Mouse (Mus musculus) neutrophil, adult 5-6 weeks (primary cell): ENCODE measurements at regions not wholly inside any gene's neighbourhood (a gene's known extent, or its start where the extent isn't known, plus 50 kb on each side); places are given as distances from the start of the nearest gene placed in this dataset.

Experiments used
- ATAC-seq: fragments of 151-379, 151-347 bp; 2 replicates; pipeline ENCODE4 v1.8.0; 2017; ENCODE audit warnings: mild to moderate bottlenecking, moderate TSS enrichment; ENCODE audit not compliant: insufficient number of reproducible peaks, poor library complexity, low FRiP score, severe bottlenecking; ENCODE audit errors: extremely low read depth

DNA sequence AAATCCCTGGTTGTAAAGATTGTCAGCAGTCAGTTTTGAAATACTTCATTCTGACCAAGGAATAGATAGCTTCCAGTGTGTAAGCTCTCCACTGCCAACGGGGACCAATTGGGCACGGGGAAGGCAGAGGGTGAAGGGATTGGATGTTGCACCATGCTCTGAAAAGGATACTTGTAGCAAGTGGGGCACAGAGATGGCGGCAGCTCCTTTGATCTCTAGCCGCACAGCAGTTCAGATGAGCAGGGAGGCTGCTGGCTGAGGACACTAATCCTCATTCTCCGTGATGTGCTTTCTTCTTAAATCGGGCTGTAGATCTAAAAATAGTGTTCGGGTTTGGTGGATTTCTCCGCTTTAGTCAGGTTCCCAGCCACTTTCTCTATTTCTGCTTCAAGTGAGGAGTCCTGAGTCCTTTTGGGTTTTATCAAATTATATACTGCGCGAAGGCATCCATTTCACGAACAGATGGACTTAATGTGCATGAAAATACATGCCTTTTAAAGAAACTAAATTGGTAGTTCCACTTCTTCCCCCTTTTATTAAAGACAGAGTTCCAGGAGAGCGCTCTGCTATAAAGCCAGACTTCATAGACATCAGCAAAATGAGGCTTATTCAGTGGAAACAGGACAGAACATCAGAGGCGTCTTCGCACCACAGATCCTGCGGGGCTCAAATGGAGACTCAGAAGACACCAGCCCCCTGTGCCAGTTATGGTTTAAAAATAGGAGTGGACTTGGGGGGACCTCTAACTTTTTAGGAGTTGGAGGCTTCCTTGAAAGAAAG, 225.1 kb upstream of the Klf4 start:
- no peak for ATAC-seq

DNA sequence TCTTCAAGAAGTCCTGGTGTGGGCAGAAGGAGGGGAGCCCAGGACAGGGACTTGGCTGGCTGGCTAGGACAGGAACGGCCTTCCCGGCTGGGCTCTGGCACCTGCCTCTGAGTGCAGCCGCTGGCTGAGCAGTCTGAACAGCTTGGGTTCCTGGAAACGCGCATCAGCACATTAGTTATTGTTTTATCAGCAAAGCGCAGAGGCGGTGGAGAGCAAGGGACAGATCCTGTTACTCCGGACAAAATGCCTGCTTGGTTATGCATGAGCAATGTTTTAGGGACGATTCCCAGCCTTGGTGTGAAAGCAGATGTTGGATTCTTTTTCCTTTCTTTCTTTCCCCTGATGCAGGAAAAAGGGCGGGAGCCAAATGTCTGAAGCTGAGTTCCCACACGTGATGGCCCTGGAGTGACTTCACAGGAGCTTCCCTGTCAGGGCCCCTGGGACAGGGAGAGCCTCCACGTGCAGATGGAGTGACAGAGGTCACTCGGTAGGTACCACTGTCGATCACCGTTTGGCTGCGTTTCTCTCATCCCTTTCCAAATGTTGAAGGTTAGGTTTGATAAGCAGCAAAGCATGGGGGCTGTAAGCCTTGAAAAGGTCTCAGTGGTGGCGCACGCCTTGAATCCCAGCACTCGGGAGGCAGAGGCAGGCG, 217.8 kb upstream of the Klf4 start:
- no peak for ATAC-seq

DNA sequence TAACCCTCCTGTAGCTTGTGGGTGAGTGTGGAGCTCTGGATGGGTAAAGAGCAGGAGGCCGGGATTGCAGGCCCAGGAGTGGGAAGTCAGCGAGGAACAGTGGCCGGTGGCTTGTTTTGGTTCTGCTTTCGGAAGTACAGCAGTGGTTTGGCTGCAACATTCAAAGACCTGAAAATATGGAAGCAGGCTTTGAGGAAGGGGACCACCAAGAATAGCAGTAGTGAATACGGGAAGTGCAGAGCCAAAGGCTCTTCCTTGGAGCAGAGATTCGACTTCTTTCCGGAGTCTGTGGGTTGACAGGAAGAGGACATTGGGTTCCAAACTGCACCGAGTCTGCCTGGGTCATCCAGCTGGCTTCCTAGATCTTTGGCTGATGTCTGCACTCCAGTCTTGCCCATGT, 209.1 kb upstream of the Klf4 start:
- ATAC-seq: no peak

DNA sequence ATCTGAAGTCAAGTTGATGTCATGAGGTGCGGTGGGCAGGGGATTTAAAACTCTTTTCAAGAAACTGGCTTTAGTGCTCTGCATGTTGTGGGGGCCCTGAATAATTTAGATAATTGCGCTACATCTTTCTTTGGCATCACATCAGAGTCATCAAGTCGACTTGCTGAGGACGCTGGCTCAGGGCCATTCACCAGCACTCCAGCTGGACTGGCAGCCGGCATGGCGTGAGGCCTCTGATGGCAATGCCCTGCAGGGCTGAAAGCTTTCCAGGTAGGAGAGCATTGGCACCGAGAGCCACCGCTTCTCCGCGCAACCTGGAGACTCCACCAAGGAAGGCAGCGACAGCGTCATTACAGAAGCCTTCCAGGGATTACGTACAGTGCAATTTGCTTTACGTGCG, 207.8 kb upstream of the Klf4 start:
- ATAC-seq: no peak

DNA sequence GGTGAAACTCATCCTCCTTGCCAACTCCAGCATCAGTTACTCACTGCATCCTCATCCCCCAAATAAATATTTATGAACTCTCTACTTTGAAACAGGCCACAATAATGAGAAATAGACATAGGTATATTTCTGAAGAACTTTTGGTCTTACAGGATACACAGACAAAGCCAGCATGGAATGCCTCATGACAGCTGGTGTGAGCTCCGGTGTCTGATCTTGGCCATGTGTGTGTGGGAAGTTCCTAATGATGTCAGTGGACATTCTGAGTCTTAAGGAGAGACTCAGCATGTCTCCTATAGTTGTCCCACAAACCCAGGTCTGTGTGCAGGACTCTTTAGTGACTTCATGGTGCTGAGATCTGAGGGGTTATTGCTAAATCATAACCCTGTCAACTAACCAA, 206.4 kb upstream of the Klf4 start:
- no peak for ATAC-seq

DNA sequence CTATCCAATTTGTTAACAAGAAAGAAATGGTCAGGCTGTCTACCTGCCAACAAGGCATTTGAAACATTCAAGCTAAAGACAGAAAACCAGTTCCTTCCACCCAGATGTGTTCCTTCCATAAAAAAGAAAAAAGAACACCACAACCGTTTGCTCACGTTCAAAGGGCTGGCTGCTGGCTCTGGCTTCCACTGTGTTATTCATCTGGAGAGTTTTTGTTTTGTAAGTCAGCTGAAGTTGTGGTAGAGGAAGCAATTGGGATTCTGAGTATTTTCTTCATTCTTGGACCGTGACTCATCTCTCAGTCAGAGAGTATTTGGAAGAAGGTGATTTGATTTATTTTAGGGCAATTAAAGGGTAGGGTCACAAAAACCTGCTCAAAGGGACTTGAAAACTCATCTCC, 203.2 kb upstream of the Klf4 start:
- ATAC-seq: no peak

DNA sequence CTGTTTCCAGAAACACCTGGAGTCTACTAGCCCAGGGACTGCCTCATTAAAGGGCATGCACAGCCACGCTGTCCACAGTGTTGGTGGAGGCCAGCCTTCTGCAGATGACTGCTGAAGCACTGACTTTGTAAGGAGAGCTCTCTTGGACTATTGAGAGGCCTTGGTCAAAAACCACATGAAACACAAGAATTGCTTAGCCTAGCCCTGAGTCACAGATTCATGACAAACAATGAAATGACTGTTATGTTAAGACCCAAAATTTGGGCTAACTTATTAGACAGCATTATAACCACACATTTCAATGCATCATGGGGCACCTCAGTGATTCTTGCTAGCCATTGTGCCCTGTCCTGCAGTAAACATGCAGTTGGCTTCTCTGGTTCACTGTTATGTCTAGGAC, 202.1 kb upstream of the Klf4 start:
- ATAC-seq: no peak

DNA sequence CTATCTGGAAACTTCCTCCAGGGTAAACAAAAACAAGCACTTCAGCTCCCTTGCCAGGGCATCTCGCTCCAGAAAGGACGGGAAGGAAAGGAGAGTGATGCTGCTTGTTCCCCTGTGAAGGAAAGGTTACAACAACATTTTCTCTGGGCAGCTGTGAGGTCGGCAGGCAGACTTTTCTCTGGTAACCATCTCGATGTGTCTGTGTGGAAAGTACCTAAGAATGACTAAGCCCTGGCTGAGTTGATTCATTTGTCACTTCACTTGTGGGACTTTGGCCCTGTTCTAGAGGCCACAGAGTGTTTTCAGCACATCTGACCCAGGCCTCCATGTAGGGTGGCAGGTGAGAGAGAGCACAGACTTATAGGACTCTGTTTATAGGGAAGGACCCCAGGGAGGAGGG, 201.0 kb upstream of the Klf4 start:
- ATAC-seq: no peak

DNA sequence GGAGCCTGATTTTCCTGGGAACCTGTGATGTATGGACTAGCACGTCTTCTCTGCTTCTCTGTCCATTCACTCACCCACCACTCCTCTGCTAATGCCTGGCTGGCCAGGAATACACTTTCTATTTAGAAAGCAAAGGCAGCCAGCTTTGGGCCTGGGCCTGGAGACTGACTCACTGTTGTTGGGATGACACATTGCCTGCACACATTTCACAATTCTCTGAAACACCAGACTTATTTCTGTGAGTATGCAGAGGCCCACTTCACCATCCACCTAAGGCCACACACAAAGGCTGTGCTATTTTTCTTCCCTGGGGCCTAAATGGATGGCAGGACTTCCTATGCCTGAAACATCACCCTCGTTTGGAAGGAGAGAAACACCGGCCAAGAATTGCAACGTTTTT, 199.7 kb upstream of the Klf4 start:
- ATAC-seq: no peak

DNA sequence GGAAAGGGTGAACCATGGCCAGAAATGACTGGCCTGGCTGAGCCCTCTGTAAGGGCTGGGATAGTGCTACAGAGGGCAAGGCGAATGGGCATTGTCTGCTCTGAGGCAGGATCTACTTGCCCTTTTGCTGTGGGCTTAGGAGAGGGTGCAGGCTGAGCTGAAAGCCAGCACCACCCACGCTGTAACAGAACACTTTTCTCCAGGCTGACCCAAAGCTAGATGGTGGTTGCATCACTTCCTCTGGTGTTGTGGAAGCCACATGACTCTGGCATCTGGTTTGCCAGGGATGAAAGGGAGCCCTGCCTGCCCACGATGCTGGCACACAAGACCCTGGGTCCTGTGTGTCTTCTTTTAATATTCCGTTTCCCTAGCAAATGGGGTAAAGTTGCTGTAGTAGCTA, 198.0 kb upstream of the Klf4 start:
- no peak for ATAC-seq

DNA sequence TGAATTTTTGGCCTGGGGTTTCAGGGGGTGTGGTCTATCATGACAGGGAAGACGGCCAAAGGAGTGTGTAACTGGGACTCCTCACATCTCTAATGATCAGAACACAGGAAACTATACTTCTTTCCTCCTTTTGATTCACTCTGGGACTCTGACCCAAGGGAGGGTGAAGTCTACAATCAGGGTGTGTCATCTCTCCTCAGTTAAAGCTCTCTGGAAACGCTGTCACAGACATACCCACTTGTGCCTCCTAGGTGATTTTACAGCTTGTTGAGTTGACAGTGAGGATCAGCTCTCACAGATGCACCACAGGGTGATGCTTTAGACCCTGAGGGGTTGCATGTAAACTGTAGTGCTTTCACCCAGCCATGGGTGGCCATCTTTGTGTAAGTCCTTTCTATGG, 194.9 kb upstream of the Klf4 start:
- no peak for ATAC-seq

DNA sequence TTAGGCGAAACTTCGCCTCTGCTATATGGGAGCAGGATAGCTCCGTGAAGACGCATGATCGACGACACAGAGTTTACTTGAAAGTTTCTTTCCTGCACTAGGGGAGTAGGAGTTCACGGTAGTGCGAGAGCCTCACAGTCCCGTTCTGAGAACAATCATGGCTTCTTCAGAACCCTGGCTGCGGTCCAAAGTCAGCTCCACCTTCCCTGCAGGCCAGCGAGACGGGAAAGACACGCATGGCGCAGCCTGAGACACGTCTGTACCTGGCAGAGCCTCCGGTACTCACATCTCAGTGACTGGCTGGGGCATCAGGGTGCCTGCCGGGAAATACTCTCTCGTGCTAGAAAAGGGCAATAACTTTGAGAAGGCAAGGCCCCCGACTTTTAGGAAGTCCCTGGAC, 193.8 kb upstream of the Klf4 start:
- no peak for ATAC-seq

DNA sequence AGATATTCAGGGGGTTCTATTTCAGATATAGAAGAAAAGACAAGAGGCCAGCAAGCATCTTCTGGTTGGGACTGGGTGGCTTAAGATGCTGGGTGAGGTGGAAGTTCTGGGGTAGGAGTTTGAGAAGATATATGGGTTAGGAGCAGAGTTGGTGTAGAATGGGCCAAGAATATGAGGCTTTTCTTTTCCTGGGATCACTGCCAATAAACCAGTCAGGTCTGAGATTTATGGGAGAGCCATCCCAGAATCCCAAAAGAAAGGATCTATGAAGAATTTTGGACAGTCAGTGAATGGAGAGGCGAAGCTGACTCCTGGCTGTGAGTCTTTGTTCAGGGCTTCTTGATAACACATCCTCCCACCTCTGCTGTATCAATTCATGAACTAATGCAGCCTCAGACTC, 192.0 kb upstream of the Klf4 start:
- ATAC-seq: no peak

DNA sequence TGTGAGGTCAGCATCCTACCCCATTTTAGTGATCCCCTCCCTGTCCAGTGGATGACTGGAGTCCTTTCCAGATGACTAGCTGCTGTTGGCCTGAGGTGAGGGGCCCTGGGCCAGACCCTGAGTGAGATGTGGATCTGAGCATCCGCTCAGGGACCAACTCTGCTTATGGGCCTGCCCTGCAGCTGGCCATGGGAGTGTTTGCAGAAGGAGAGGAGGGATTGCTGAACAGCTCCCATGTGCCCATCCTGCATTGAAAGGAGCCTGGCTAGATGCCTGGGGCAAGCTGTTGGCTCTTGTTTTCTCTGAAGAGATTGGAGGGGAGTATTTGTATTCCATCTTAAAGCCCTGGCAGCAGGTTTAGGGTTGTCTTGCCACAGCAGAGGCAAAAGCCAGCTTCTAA, 190.9 kb upstream of the Klf4 start:
- ATAC-seq: no peak

DNA sequence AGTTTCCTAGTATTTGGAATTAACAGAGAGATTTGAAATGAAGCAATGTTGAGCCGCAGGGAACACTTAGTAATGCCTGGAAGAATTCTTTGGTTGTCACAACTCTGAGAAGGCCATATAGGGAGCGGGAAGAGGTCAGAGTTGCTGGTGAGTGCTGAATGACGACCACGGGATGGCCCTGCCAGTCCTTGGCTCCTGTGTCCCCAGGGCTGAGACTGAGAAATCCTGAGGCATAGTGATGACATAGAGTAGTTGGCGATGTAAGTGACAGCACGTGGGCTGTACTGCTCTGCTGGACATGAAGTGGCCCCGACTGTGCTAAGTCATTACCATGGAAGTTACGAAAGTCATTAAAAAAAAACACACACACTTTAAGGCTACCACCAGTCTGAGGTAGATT, 190.1 kb upstream of the Klf4 start:
- no peak for ATAC-seq

DNA sequence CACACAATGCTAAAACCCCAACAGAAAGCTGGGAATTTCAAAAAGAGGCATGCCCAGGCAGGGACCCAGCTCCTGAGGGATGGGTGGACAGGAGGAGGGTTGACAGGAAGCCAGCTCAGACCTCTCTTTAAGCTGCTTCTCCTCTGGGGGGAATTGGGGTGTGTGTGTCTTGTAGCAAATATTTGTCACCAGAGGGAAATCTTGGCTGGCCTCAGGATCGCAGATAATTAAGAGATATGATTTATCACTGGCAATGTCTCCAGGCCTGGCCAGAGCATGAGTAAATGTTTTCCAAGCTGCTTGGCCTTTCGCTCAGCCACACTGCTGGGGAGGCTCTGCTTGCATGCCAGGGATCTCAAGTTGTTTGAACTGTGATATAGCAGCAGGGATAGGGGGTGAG, 189.6 kb upstream of the Klf4 start:
- ATAC-seq: no peak

DNA sequence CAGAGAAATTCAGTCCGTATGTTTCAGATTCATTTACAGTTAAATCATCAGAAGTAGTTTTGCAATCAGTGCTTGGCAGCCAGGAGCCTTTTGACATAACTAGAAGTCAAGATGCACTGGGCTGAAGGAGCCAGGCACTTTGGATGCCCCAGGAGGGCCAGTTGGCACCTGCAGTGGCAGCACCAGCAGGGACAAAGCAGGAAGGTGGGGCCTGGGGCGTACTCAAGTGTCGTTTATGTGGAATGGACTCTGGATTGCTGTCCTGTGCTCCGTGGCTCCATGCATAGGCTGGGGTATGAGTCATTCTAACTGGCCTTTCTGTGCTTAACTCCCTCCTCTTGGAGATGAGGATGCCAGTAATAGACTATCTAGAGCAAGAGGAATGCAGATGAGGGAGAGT, 186.2 kb upstream of the Klf4 start:
- ATAC-seq: no peak

DNA sequence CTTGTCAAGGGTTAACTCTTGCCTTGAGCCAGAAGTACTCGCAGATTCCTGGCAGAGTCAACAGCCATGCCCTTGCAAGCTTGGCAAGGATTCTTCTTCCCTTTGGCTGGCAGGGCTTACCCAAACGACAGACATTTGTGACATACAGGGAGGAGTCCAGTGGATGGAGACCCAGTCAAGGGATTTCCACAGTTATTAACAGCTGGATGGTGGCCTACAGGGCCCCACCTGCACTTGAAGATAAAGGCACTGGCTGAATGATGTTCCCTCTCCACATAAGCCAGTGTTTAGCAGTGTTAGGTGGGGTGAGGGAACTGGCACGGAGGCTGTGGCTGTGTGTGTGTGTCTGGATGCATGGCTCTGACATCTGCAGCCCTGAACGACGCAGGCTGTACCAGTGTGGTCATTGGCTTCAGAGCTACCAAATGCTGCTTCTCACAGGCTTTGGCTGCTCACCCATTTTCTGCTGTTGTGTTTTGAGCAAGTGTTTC, 183.9 kb upstream of the Klf4 start:
- no peak for ATAC-seq

DNA sequence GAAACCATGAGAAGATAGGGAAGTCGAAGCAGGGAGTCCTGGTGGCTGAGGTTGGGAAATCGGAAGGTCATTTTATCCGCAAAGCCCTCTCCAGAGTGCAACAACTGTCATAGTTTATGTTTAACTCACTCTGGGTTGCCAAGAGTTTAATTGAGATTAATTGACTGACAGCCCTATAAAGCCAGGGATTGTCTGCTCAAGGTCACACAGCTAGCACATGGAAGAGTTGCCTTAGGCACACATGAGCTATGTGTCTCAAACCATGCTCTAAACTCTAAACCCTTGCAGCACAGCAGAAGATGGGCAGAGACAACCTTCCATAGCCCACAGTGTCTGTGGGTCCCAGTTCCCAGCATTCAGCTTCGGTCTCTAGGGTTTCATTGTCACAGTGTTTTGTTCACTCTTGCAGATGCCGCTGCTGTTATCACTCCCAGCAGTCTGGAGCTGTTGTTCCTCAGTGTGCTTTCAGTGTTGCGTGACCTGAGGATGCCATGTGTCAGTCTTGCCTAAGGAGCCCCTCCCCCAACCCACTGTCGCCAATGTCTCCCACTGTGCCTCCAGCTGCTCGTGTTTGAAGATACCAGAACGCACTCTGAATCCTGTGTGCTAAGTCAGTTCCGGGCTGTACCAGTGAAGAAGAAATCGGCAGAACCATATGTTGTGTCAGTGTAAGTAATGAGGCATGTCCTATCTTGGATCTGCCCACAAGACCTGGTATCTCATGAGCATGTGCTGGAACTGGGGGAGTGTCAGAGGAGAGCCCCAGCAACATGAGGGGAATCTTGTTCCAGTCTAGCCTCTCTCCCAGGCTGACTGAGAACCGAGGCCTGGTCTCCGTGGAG, 179.5 kb upstream of the Klf4 start:
- no peak for ATAC-seq

DNA sequence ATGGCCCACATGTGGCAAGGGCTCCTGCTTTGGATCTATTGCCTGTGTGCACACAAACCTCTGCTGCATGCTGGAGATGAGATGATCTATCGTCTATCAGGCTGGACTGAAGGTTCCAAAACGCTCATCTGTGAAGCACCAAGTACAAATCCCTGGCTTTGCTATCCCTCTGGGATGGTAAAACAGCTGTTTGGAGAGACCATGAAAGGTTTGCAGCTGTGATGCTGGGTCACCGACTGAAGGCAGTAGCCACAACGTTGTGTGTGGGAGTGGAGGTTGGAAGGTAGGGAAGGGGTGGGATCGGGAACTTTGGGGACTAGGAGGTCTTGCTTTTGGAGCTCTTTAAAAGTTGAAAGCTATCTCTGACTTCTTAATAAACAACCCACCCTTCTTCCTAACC, 178.2 kb upstream of the Klf4 start:
- ATAC-seq: no peak
